Mouse (Mus musculus): ENCODE data around the gene Foxo3.

Gene Foxo3

DNA sequence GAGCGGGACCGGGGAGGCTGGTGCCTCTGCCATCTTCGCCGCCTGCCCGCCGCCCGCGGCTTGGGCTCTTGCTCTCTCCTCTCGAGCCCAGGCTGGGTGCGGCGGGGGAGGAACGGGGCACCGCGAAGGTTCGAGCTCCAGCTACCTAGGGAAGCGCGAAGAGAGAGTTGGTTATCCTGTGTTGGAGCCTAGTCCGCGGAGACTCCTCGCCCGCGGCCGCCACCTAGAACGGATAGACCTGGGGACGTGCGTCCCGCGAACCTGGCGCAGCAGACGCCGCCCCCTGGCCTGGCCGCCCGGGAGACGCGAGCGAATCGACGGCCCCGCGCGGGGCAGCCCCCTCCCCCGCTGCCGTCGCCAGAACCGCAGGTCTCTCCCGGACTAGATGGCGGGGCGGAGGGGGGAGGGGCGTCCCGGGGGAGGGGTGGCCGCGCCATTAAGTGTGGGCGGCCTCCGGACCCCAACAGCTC, 1.1 kb downstream of the Foxo3 start:
- peak; percentile 73 to 79 for DNase-seq (ENCODE audit: low spot score in 2 of 2)

- DNase-seq (ENCODE audit: low spot score in 2 of 2): peak; percentile 52 to 65
Observed at GRCm38 (mm10) chr10:42274712-42275400, 1.7 kb downstream of the Foxo3 start.

DNA sequence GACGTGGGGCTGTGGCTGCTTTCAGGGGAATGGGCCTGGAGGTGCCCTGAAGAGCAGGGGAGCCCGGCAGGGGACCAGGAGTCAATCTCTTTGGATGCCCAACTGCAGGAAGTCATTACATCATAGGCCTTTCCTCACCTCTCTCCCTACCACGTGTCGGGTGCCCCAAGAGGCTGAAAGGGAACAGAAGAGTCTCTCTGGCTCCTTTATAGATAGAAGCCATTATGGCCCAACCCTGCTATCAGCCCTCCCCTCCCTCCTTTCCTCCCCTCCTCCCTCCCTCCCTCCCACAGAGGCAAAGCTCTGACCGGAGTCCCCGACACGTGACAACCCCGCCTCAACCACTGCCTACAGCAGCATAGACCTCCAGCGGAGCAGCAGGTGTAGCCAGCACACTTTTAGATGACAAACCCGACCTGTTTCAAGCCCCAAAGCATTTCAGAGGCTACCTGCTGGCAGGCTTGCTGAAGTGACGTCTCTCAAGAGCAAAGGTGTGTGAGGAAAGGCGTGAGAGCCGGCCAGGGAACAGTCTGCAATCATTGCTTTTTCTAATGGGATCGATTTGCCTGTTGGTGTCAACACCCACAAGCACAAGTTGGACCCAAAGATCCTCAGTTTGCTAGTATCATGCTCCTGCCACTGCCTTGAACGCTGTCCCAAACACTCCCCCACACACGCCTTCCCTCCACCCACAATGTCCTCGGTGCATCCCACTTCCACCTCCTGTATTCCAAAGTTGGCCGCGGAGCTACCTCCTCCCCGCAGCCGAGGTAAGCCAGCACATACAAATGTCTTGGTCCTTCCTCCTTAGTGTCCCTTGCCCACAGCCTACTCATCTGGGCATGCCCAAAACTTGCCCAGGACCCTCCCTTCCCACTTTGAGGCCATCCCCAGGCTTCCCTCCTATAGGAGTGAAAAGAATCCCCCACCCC, 2.5 kb downstream of the Foxo3 start:
- peak; percentile 75 to 78 for DNase-seq (ENCODE audit: low spot score in 2 of 2)

GRCm38 (mm10) chr10:42273403-42273759, 3.2 kb downstream of the Foxo3 start:
- DNase-seq (ENCODE audit: low spot score in 2 of 2): no peak

GRCm38 (mm10) chr10:42271454-42272230, 4.9 kb downstream of the Foxo3 start:
- DNase-seq (ENCODE audit: low spot score in 2 of 2): no peak

- peak in 1 of 2 experiments; percentile 50 for DNase-seq (ENCODE audit: low spot score in 2 of 2)
Observed at GRCm38 (mm10) chr10:42270277-42271083, 6.1 kb downstream of the Foxo3 start.

DNA sequence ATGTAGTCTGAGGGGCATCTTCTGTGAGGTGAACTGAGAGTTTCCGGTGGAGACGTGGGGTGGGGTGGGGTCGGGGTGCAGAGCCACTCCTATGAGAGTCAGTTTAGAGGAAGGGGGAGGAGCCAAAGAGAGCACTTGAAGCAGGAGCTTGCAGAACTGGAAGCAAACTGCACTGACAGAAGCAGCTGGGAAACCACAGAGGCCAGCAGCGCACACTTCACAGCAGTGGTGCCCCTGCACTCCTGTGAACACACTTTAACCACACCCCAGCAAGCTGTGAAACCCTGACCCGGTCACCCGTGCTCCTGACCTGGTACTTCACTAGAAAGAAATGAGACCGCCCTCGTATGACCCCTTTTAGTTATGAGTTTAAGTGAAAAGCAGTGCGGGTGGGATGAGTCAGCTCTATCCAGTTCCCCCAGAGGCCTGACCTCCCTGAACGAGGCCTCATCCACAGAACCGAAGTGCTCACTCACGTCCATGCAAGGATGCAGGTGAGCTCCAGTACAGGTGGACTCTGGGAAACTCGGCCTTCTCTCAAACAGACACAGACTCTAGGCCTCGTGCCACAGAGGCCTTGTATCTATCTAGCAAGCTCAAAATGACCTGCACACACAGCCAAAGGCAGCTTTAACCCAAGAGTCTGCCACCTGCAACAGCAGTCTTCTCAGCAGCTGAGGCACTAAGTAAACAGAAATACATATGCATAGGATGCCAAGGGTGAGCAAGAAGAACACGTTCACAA, 7.1 kb downstream of the Foxo3 start:
- DNase-seq (ENCODE audit: low spot score in 2 of 2): peak in 1 of 2 experiments; percentile 62

GRCm38 (mm10) chr10:42267811-42268545, 8.6 kb downstream of the Foxo3 start:
- no peak for DNase-seq (ENCODE audit: low spot score in 2 of 2)

GRCm38 (mm10) chr10:42265021-42265689, 11.4 kb downstream of the Foxo3 start:
- peak in 1 of 2 experiments; percentile 75 for DNase-seq (ENCODE audit: low spot score in 2 of 2)

GRCm38 (mm10) chr10:42264195-42264594, 12.4 kb downstream of the Foxo3 start:
- DNase-seq (ENCODE audit: low spot score in 2 of 2): peak in 1 of 2 experiments; percentile 33

GRCm38 (mm10) chr10:42263701-42264100, 12.9 kb downstream of the Foxo3 start:
- DNase-seq (ENCODE audit: low spot score in 2 of 2): peak in 1 of 2 experiments; percentile 13

- no peak for DNase-seq (ENCODE audit: low spot score in 2 of 2)
Observed at GRCm38 (mm10) chr10:42262061-42262460, 14.5 kb downstream of the Foxo3 start.

DNA sequence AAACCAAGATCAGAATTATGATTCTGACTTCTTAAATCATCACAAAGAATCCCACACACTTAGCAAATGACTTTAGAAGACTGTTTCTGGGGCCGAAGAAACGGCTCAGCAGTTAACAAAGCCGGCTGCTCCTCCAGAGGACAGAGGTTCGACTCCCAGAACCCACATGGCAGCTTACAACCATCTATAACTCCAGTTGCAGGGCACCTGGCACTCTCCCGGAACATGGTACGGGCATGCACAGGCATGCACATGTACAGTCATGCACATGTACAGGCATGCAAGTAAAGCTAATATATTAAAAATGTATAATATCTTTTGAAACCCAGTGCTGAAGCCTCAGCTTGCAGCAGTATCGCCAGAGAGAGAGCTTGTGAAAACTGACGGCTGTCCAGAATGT, 15.5 kb downstream of the Foxo3 start:
- DNase-seq (ENCODE audit: low spot score in 2 of 2): no peak

- DNase-seq (ENCODE audit: low spot score in 2 of 2): peak in 1 of 2 experiments; percentile 33
Observed at GRCm38 (mm10) chr10:42260523-42260922, 16.0 kb downstream of the Foxo3 start.

DNA sequence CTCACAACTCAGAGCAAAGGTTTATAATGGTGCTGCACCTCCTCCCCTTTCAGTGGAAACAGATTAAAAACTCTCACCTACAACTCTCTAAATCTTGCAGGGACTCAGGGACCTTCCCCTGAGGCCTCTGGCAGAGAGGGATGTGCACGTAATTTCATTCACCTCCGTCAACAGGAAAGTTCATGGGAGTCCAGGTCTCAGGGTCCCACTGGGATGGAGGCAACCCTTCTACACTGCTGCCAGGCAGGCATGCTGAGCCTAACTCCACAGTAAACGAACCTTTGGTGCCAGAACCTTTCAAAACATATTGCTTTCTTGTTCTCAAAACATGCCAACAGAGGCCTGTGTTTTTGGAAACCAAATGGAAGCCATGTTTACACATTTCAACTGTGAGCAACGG, 17.0 kb downstream of the Foxo3 start:
- DNase-seq (ENCODE audit: low spot score in 2 of 2): no peak

GRCm38 (mm10) chr10:42257985-42258384, 18.6 kb downstream of the Foxo3 start:
- no peak for DNase-seq (ENCODE audit: low spot score in 2 of 2)

DNA sequence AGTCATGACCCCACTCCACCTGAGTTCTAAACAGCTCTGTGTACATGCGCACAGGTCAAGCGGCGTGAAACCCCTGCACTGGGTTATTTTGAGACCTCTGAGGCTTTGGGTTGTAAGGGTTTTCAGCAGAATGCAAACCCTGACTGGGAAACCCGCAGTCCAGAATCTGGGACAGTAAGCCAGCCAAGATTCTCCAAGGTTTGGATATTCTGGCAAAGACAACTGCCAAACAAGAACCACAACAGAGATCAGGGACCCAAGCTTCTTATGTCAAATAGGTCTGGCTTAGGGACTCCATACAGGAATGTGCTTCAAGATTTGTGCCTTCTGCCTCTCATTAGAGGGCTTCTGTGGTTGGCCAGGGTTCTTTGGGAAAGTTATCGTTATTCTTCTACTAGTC, 21.8 kb downstream of the Foxo3 start:
- no peak for DNase-seq (ENCODE audit: low spot score in 2 of 2)

GRCm38 (mm10) chr10:42251749-42252323, 24.7 kb downstream of the Foxo3 start:
- no peak for DNase-seq (ENCODE audit: low spot score in 2 of 2)

- DNase-seq (ENCODE audit: low spot score in 2 of 2): no peak
Observed at GRCm38 (mm10) chr10:42251203-42251602, 25.4 kb downstream of the Foxo3 start.

Data from spleen, postnatal 10 days (tissue).